Mouse (Mus musculus): ENCODE measurements around the gene Aak1.

GRCm38 (mm10) chr6:86829768-86830167 is 19.5 kb upstream of the Aak1 start:
- no peak for TF ChIP-seq POLR2A (IDR thresholded peaks at IDR 0.05; ENCODE audit: control insufficient read depth, extremely low read depth, insufficient read depth, low read length, poor library complexity)
- no peak for TF ChIP-seq CTCF (IDR thresholded peaks at IDR 0.05; ENCODE audit: borderline replicate concordance, control insufficient read depth, extremely low read depth, insufficient read depth, low read length, poor library complexity)

All from thymus, adult 2 months (tissue).